In the genomic region with DNA sequence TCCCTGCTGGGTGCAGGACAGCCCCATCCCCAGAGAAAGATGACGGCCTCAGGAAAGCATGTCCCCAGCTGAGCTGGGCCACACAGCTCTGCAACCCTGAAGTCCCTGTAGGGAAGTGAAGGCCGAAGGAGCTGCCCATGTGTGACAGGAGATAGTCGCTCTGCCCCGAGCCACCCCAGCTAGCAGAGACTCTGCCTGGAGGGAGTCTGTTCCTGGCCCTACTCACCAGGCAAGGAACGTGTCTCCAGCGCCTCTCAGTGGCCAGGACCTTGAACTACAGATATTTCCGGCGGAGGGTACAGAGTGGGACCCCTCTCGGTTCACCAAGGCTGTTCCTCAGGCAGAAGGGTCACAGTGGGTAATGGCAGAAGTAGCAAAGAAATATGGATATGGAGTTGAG, we compare ENCODE assay signal across 8 mouse cellular contexts. TPM values are rescaled to one million over a fixed set of nuclear protein-coding genes. Genes with fewer than 3 reads are reported as not detected.
A peak's percentile ranks its signal among the peaks of the same experiment; 100 is the strongest.
DNase-seq lines count a peak whose midpoint lies in the region; ATAC-seq and TF ChIP-seq lines count a peak whose summit lies in the region.

No protein-coding gene starts in this region.

- no peak overlapping the region for H3K9ac ChIP-seq in lung, embryonic 15.5 days

- DNase-seq in 416B (ENCODE audit: low read depth) = peak; percentile 72
- DNase-seq in cerebellum, postnatal 10 days = peak; percentile 65 to 71
- DNase-seq in heart, adult 9 months (ENCODE audit: low spot score in 2 of 2) = peak; percentile 40 to 60
- DNase-seq in kidney, postnatal 14 days = peak; percentile 77
- peak; percentile 49 for DNase-seq in right cerebral cortex, postnatal 14 days

- H3K27ac ChIP-seq in lung, embryonic 15.5 days = peak overlapping the region; percentile 42; the same call in 1 of the 2 replicates

- TF ChIP-seq CTCF in E14TG2a.4 (conservative IDR thresholded peaks at IDR 0.05; ENCODE audit: low read length) = peak; percentile 67

- H3K36me3 ChIP-seq in E14TG2a.4 (ENCODE audit: insufficient read depth, low read length) = no peaks in the 10 kb centered on the region
- no peaks in the 10 kb centered on the region for H3K36me3 ChIP-seq in lung, embryonic 15.5 days

- H3K4me3 ChIP-seq in E14TG2a.4 (replicated peaks; ENCODE audit: low read length) = no peak overlapping the region
- H3K4me3 ChIP-seq in lung, embryonic 15.5 days = no peak overlapping the region

- peak; percentile 38 for ATAC-seq in lung, embryonic 15.5 days (ENCODE audit: borderline replicate concordance, extremely low read depth, low FRiP score, low TSS enrichment)
- no peak for ATAC-seq in erythroid progenitor cell, adult 5-6 weeks (replicated peaks; ENCODE audit: low FRiP score, poor library complexity, severe bottlenecking)

- peaks cover 22% of the 10 kb centered on the region for H3K4me1 ChIP-seq in E14TG2a.4 (replicated peaks; ENCODE audit: low read depth, low read length)
- H3K4me1 ChIP-seq in lung, embryonic 15.5 days = peaks cover 49% of the 10 kb centered on the region

- no peaks in the 10 kb centered on the region for H3K9me3 ChIP-seq in E14TG2a.4 (ENCODE audit: low read length)
- H3K9me3 ChIP-seq in lung, embryonic 15.5 days = no peaks in the 10 kb centered on the region

- no peak overlapping the region for H3K4me2 ChIP-seq in lung, embryonic 15.5 days

- WGBS in lung, embryonic 15.5 days = 16% methylated on average over 9 of the region's 9 CpGs

- H3K27me3 ChIP-seq in E14TG2a.4 (ENCODE audit: insufficient read depth, low read length) = peaks cover 46% of the 10 kb centered on the region
- peaks cover 3% of the 10 kb centered on the region; the same call in 1 of the 2 replicates for H3K27me3 ChIP-seq in lung, embryonic 15.5 days

RNA-seq across cellular contexts. Expression of gene Ptpn1, which starts 39.9 kb away (rescaled TPM):
- polyA plus RNA-seq in lung, embryonic 15.5 days (2015; fragmentation: Nextera tagmentation; extraction: Ambion mirVana) = 65.8 and 74.4 TPM in 2 replicates
- total RNA-seq in erythroid progenitor cell, adult 5-6 weeks (2015; ENCODE audit: low replicate concordance) = 5.0 and 6.1 TPM in 2 replicates
- 4.3 and 13.9 TPM in 2 replicates for total RNA-seq in erythroid progenitor cell, adult 5-6 weeks (2017; ENCODE audit: low replicate concordance)
